Mouse (Mus musculus): ENCODE measurements around the gene Rims1.

DNA sequence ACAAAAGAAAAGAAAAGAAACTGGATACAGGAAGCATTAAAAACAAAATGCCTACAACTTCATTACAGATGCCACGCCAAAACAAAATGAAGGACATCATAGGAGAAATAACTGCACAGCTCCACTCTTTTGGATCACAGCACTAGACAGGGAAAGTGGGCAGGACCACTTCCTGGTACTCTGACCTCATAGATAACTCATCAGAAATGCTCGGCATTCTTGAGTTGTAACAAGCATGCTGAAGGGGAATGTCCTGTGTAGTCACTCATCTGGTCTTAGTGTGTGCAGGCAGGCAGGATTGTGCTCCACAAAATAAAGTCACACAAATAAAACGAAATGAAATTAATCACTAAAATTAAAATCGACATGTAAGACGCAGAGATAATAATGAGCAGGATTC is 383.7 kb downstream of the Rims1 start:
- TF ChIP-seq CTCF (IDR thresholded peaks at IDR 0.05; ENCODE audit: borderline replicate concordance, insufficient read depth, low read length), result no peak
- TF ChIP-seq POLR2A (IDR thresholded peaks at IDR 0.05; ENCODE audit: low read depth, low read length), result no peak
